ENCODE assay signal across 19 mouse cellular contexts in genomic region chr8:71305988-71306387, GRCm38 (mm10). TPM values are rescaled to one million over a fixed set of nuclear protein-coding genes. Genes with fewer than 3 reads are reported as not detected.
A peak's percentile ranks its signal among the peaks of the same experiment; 100 is the strongest.
DNase-seq lines count a peak whose midpoint lies in the region; ATAC-seq and TF ChIP-seq lines count a peak whose summit lies in the region.
"Had no signal": no experiment of that assay in that cellular context is flagged by ENCODE, and none has a peak within 500 bp of the region (broad histone marks: within the 10 kb centered on the region; RNA-seq: fewer than 3 reads in every experiment).

No protein-coding gene starts in this region.

- H3K36me3 ChIP-seq in kidney, embryonic 15.5 days = peaks cover 13% of the 10 kb centered on the region; the same call in 1 of the 2 replicates
- no peaks in the 10 kb centered on the region for H3K36me3 ChIP-seq in lung, postnatal 0 days (ENCODE audit: insufficient read depth, low read length)
- peaks cover 8% of the 10 kb centered on the region; the same call in 1 of the 2 replicates for H3K36me3 ChIP-seq in intestine, embryonic 15.5 days
- H3K36me3 ChIP-seq in stomach, embryonic 16.5 days (ENCODE audit: control insufficient read depth, insufficient read depth, low read length) = no peaks in the 10 kb centered on the region

- no peak overlapping the region for H3K9ac ChIP-seq in kidney, embryonic 15.5 days
- no peak overlapping the region for H3K9ac ChIP-seq in lung, postnatal 0 days (replicated peaks; ENCODE audit: low read depth)
- H3K9ac ChIP-seq in intestine, embryonic 15.5 days = no peak overlapping the region
- H3K9ac ChIP-seq in stomach, embryonic 16.5 days (ENCODE audit: low read length) = no peak overlapping the region
- H3K9ac ChIP-seq: embryonic facial prominence, embryonic 15.5 days; limb, embryonic 13.5 days had no signal

- H3K27ac ChIP-seq in kidney, embryonic 15.5 days = no peak overlapping the region
- H3K27ac ChIP-seq in lung, postnatal 0 days (ENCODE audit: low read length) = no peak overlapping the region
- H3K27ac ChIP-seq in intestine, embryonic 15.5 days = no peak overlapping the region
- H3K27ac ChIP-seq in stomach, embryonic 16.5 days (ENCODE audit: low read length) = no peak overlapping the region
- H3K27ac ChIP-seq in cerebellum, adult 2 months (ENCODE audit: insufficient read depth, low read length) = no peak overlapping the region
- H3K27ac ChIP-seq: embryonic facial prominence, embryonic 15.5 days; hindbrain, postnatal 0 days; limb, embryonic 13.5 days had no signal

- H3K9me3 ChIP-seq in kidney, embryonic 15.5 days (replicated peaks) = no peaks in the 10 kb centered on the region
- H3K9me3 ChIP-seq in lung, postnatal 0 days (ENCODE audit: low read length) = peaks cover 3% of the 10 kb centered on the region; the same call in 1 of the 2 replicates
- no peaks in the 10 kb centered on the region for H3K9me3 ChIP-seq in intestine, embryonic 15.5 days
- H3K9me3 ChIP-seq in stomach, embryonic 16.5 days (replicated peaks; ENCODE audit: control insufficient read depth, low read length) = no peaks in the 10 kb centered on the region
- H3K9me3 ChIP-seq: embryonic facial prominence, embryonic 15.5 days had no signal

- TF ChIP-seq CTCF in lung, postnatal 0 days (IDR thresholded peaks at IDR 0.05) = no peak
- no peak for TF ChIP-seq CTCF in cerebellum, adult 2 months (IDR thresholded peaks at IDR 0.05; ENCODE audit: borderline replicate concordance, insufficient read depth, low read depth, low read length)

- TF ChIP-seq POLR2A in cerebellum, adult 2 months (IDR thresholded peaks at IDR 0.05; ENCODE audit: borderline replicate concordance, insufficient read depth, low read length) = no peak

- no peaks in the 10 kb centered on the region for H3K4me1 ChIP-seq in kidney, embryonic 15.5 days
- no peaks in the 10 kb centered on the region for H3K4me1 ChIP-seq in lung, postnatal 0 days (ENCODE audit: insufficient read depth, low read depth, low read length)
- no peaks in the 10 kb centered on the region for H3K4me1 ChIP-seq in intestine, embryonic 15.5 days (replicated peaks)
- H3K4me1 ChIP-seq in stomach, embryonic 16.5 days (ENCODE audit: control insufficient read depth, insufficient read depth, low read length) = no peaks in the 10 kb centered on the region
- peaks cover 4% of the 10 kb centered on the region for H3K4me1 ChIP-seq in cerebellum, adult 2 months (ENCODE audit: control insufficient read depth, insufficient read depth, low read length)
- H3K4me1 ChIP-seq: limb, embryonic 13.5 days had no signal

- H3K27me3 ChIP-seq in kidney, embryonic 15.5 days = no peaks in the 10 kb centered on the region
- no peaks in the 10 kb centered on the region for H3K27me3 ChIP-seq in lung, postnatal 0 days (replicated peaks; ENCODE audit: insufficient read depth, low read length)
- H3K27me3 ChIP-seq in intestine, embryonic 15.5 days (replicated peaks) = no peaks in the 10 kb centered on the region
- no peaks in the 10 kb centered on the region for H3K27me3 ChIP-seq in stomach, embryonic 16.5 days (ENCODE audit: control insufficient read depth, insufficient read depth, low read length)
- H3K27me3 ChIP-seq in cerebellum, adult 2 months (ENCODE audit: control insufficient read depth, insufficient read depth, low read length) = no peaks in the 10 kb centered on the region
- H3K27me3 ChIP-seq: embryonic facial prominence, embryonic 15.5 days; limb, embryonic 13.5 days had no signal

- no peak overlapping the region for H3K4me2 ChIP-seq in kidney, embryonic 15.5 days
- no peak overlapping the region for H3K4me2 ChIP-seq in lung, postnatal 0 days (replicated peaks; ENCODE audit: low read depth, low read length)
- no peak overlapping the region for H3K4me2 ChIP-seq in intestine, embryonic 15.5 days (replicated peaks)
- no peak overlapping the region for H3K4me2 ChIP-seq in stomach, embryonic 16.5 days (ENCODE audit: low read depth, low read length)
- H3K4me2 ChIP-seq: embryonic facial prominence, embryonic 15.5 days; limb, embryonic 13.5 days had no signal

- DNase-seq in kidney, adult 9 months = no peak
- DNase-seq in lung, postnatal 0 days (ENCODE audit: low spot score) = no peak
- DNase-seq in lung, postnatal 36 days = no peak
- no peak for DNase-seq in cerebellum, adult 2 months
- no peak for DNase-seq in frontal cortex, adult 2 months (ENCODE audit: extremely low spot score in 1 of 2, low spot score in 1 of 2)
- DNase-seq: adrenal gland, postnatal 25 days; cerebellum, adult 9-10 months; heart, adult 18-20 months; kidney, adult 2 months; layer of hippocampus, adult 9-11 months; lung, adult 2 months had no signal

- 67% methylated on average over 1 of the region's 1 CpGs for WGBS in kidney, embryonic 15.5 days
- 57% methylated on average over 1 of the region's 1 CpGs for WGBS in lung, postnatal 0 days
- WGBS in intestine, embryonic 15.5 days = 71% methylated on average over 1 of the region's 1 CpGs
- 55% methylated on average over 1 of the region's 1 CpGs for WGBS in stomach, embryonic 16.5 days
- WGBS in cerebellum, adult 2 months = 77% methylated on average over 1 of the region's 1 CpGs

- no peak overlapping the region for H3K4me3 ChIP-seq in kidney, embryonic 15.5 days (replicated peaks)
- H3K4me3 ChIP-seq in lung, postnatal 0 days (ENCODE audit: low read depth, low read length) = no peak overlapping the region
- H3K4me3 ChIP-seq in intestine, embryonic 15.5 days (replicated peaks) = no peak overlapping the region
- H3K4me3 ChIP-seq in stomach, embryonic 16.5 days (replicated peaks; ENCODE audit: low read length) = no peak overlapping the region
- no peak overlapping the region for H3K4me3 ChIP-seq in cerebellum, adult 2 months (replicated peaks; ENCODE audit: insufficient read depth, low read depth, low read length)
- H3K4me3 ChIP-seq: embryonic facial prominence, embryonic 15.5 days; limb, embryonic 13.5 days had no signal

- ATAC-seq in kidney, embryonic 15.5 days (replicated peaks; ENCODE audit: low FRiP score) = 0 out of 2 replicates have a peak, but pooled peaks have one; percentile 56
- peak; percentile 43; the same call in 1 of the 2 replicates for ATAC-seq in lung, postnatal 0 days
- ATAC-seq in intestine, embryonic 15.5 days = peak; percentile 62
- 0 out of 2 replicates have a peak, but pooled peaks have one; percentile 13 for ATAC-seq in stomach, embryonic 16.5 days (ENCODE audit: insufficient read depth, low FRiP score)
- ATAC-seq: forebrain, embryonic 14.5 days; hindbrain, postnatal 0 days; midbrain, embryonic 16.5 days had no signal

- no peak for TF ChIP-seq EP300 in lung, postnatal 0 days (IDR thresholded peaks at IDR 0.05)

RNA-seq across cellular contexts. Expression of gene Haus8, which starts 33.3 kb away (rescaled TPM):
- polyA plus RNA-seq in kidney, embryonic 15.5 days (2015; fragmentation: Nextera tagmentation; extraction: Ambion mirVana) = 50.7 and 55.1 TPM in 2 replicates
- polyA plus RNA-seq in lung, postnatal 0 days (2015; fragmentation: Nextera tagmentation; extraction: Ambion mirVana) = 13.5 and 18.9 TPM in 2 replicates
- polyA plus RNA-seq in intestine, embryonic 15.5 days (2015; fragmentation: Nextera tagmentation; extraction: Ambion mirVana) = 44.5 and 51.6 TPM in 2 replicates
- 46.4 and 55.4 TPM in 2 replicates for polyA plus RNA-seq in stomach, embryonic 16.5 days (2015; fragmentation: Nextera tagmentation; extraction: Ambion mirVana)
- polyA plus RNA-seq in cerebellum, adult 2 months (2012; rRNA removed) = 15.4 and 17.6 TPM in 2 replicates
- polyA plus RNA-seq in frontal cortex, adult 2 months (2012; rRNA removed) = 12.3 and 12.5 TPM in 2 replicates

RNA-seq across cellular contexts. Expression of gene Myo9b, which starts 33.5 kb away (rescaled TPM):
- 20.6 and 23.6 TPM in 2 replicates for polyA plus RNA-seq in kidney, embryonic 15.5 days (2015; fragmentation: Nextera tagmentation; extraction: Ambion mirVana)
- 9.1 and 9.6 TPM in 2 replicates for polyA plus RNA-seq in lung, postnatal 0 days (2015; fragmentation: Nextera tagmentation; extraction: Ambion mirVana)
- 15.4 and 19.5 TPM in 2 replicates for polyA plus RNA-seq in intestine, embryonic 15.5 days (2015; fragmentation: Nextera tagmentation; extraction: Ambion mirVana)
- 18.7 and 19.1 TPM in 2 replicates for polyA plus RNA-seq in stomach, embryonic 16.5 days (2015; fragmentation: Nextera tagmentation; extraction: Ambion mirVana)
- 27.5 and 28.9 TPM in 2 replicates for polyA plus RNA-seq in cerebellum, adult 2 months (2012; rRNA removed)
- 38.0 and 38.1 TPM in 2 replicates for polyA plus RNA-seq in frontal cortex, adult 2 months (2012; rRNA removed)
